Mouse (Mus musculus) cerebellum, adult 8-10 months (tissue): ENCODE results near the gene Rprd2.
A peak's percentile ranks its signal among the peaks of the same experiment; 100 is the strongest.
"Not testable (repeated sequence)": the region's sequence is repeated elsewhere in the genome, so short reads cannot be mapped to it uniquely, and the experiment has no call there.

Experiments used
- DNase-seq: peaks from one replicate; pipeline ENCODE4 v3.0.0; 2022

Rprd2 gene

DNA sequence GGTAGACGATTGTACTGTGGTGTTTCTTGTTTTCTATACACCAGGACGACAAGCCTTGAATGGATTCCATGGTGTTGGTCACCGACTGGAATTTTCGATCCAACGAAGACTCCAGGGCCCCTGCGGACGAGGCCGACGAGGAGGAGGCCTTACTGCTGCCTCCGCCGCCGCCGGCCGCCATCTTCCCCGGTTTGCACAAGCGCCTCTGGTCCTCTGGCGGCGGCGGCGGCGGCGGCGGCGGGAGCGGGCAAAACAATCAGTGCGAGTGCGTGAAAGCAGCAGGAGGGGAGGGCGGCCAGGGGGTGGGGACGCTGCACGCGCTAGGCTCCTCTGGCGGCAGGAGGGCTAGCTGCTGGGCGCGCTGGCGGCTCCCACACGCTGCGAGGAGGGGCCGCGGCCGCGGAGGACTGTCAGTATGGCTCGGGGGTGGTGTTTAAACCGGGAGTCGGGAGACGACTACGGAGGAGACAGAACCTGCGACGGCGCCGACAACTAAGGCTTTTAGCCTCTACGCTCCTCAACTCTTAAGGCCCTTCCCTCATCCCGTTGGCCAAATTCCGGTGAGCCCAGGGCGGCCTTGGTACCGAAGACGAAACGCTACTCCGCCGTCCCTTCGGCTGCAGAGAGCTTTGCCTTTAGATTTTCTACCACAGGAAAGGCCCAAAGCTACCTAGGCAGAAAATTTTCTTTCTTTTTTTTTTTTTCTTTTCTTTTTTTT, at the start of gene Rprd2:
Rprd2 (minus strand) TSS at position 293 of the 718 bp plus-strand sequence.
- peak; percentile 77 for DNase-seq

DNA sequence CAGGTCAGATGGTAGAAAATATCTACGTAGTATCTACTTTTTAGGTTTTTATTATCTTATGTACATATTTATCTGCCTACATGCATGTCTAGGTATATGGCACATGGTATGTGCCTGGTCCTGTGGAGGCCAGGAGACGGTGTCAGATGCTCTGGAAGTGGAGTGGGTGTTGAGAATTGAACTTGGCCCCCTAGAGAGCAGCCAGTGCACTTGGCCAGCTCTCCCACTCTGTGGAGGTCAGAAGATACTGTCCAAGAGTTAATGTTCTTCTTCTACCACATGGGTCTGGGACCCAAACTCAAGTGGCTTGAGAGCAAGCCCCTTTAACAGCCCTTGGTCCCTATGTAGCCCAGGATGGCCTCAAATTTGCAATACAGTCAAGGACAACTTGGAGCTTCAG, 48.7 kb upstream of the Rprd2 start:
- no peak for DNase-seq

DNA sequence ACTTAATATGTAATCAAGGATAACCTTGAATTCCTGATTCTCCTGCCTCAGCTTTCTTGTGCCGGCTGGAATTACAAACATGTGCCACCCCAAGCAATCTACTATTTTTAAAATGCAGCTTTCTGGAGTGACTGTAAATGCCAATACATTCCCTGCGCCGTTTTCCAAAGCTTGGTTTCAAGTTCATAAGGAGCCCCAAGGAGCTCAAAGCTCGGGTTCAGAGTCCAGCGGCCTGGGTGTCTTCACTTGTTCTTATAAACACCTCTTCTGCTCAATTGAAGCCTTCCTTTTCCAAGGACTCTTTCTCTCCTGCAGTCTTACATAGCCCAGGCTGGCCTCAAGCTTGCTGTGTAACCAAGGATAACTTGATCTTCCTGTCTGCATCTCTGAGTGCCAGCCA, 47.4 kb upstream of the Rprd2 start:
- DNase-seq = no peak

GRCm38 (mm10) chr3:95865571-95865970, 46.9 kb upstream of the Rprd2 start:
- DNase-seq = no peak

- no peak for DNase-seq
These were observed 46.4 kb upstream of the Rprd2 start for GRCm38 (mm10) chr3:95865050-95865449.

GRCm38 (mm10) chr3:95863578-95863977, 44.9 kb upstream of the Rprd2 start:
- DNase-seq = no peak

DNA sequence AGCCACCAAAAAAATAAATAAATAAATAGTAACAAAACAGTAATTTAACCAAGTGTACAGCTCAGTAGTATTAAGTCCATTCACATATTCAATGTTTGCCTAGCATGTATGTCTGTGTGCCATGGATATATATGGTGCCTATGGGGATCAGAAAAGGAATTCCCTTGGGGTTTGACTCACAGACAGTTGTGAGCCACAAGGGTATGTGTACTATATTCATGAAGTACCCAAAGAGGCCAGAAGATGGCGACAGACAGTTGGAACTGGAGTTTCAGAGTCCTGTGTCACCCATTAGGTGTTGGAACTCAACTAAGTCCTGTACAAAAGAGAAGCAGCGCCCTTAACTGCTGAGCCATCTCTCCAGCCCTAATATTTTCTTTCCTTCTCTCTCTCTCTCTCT, 43.1 kb upstream of the Rprd2 start:
- peak; percentile 63 for DNase-seq

- DNase-seq = no peak
These were observed 42.6 kb upstream of the Rprd2 start for GRCm38 (mm10) chr3:95861216-95861615.

DNA sequence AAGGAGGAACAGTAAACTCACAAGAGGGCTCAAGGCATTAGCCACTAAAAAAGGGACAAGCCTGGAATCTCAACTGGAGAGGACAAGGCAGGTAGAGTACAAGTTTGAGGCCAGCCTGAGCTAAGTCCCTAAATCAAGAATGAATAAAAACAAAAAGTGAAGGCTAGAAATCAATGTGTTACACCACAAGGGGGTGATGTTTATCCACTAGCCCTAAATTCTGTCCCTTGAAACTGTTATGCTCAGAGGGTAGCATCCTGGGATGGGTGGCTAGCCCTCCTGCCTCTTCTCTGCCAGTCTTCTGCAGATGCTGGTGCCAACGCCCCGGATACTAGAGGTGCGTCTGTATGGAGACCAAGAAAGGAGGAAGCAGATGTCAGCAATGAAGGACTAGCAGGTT, 41.7 kb upstream of the Rprd2 start:
- no peak for DNase-seq

GRCm38 (mm10) chr3:95858278-95858677, 39.6 kb upstream of the Rprd2 start:
- not testable (repeated sequence) for DNase-seq

- not testable (repeated sequence) for DNase-seq
These were observed 38.4 kb upstream of the Rprd2 start for GRCm38 (mm10) chr3:95857050-95857449.

DNA sequence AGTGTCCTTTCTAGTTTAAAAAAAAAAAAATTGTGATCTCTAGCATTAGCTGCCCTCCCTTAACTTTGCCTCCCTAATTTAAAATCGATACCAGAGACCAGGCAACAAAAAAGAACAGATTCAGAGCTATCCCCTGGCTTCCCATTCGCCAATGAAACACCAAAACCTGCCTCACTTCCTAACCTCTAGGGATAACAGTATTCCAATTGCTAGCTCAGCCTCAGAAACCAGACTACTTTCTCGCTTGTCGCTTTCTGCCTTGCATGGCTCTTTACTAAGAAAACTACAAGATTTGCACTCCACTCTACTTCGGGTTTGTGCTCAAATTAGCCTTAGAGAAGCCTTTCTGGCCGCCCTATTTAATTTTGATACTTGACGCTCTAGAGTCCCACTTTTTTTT, 37.5 kb upstream of the Rprd2 start:
- DNase-seq = no peak

DNA sequence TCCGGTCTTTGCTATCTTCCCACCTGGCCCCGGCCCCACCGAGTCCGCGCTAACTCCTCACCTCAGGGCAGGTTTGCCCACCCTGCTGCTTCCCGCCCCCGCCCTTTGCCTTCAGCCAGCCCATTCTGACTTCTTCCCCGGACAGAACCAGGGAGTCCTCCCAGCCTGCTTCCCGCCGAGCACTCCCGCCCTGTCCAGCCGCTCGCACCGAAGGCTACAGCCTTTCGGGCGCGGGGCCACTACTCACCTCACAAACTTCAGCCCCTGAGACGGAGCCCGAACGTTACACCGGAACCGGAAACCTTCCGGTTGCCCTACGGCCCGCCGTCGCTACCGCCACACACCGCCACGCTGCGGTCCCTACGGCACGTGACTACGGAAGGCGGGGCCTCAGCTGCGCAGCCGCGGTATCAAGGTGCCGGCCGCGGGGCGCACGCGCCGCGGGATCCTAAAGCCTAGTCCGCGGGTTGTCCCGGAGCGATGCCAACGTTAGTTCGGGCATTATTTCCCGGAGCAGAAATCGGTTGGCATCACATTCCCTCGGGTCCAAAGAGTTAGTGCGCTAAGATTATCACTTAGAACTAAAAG, 36.9 kb upstream of the Rprd2 start, which contains the start of gene Prpf3:
Prpf3 (minus strand) TSS at position 384 of the 588 bp plus-strand sequence.
- peak; percentile 92 for DNase-seq

GRCm38 (mm10) chr3:95851317-95851716, 32.7 kb upstream of the Rprd2 start:
- no peak for DNase-seq

DNA sequence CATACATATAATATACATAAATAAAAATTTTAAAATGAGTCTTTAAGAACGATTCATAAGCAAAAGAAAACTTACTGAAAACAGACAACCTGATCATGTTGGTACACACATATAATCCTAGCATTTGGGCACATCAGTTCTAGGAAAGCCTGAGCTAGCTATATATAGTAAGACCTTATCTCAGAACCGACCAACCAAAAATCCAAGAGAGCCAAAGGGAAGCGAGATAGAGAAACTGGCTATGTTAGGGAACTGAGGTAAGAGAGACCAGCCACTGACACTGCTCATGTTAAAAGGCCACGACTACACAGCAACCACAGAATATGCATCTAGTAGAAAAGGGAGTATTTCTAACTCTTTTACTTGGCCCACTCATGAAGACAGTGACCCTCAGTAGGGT, 31.9 kb upstream of the Rprd2 start:
- no peak for DNase-seq

DNA sequence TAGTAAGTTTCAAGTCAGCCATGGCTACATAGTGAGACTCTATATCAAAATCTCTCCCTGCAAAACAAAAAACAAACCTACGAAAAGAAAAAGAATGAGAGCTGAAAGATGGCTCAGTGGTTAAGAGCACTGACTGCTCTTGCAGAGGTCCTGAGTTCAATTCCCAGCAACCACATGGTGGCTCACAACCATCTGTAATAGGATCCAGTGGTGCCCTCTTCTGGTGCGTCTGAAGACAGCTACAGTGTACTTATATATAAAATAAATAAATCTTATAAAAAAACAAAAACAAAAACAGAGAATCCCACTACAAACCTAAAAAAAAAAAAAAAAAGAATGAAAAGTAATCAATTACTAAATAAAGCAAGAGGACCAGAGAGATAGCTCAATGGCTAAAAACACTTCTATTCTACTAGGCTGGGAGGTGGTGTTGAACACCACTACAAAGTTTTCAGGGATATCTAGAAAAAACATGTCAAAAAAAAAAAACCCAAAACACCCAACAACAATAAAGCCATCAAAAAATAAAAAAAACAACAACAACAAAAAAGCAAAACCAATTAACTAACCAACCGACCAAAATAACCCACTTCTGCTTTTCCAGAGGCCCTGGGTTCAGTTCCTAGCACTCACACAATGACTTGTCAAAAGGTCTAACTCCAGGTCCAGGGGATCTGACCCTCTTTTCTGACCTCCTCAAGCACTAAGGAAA, 24.0 kb upstream of the Rprd2 start:
- DNase-seq = no peak

DNA sequence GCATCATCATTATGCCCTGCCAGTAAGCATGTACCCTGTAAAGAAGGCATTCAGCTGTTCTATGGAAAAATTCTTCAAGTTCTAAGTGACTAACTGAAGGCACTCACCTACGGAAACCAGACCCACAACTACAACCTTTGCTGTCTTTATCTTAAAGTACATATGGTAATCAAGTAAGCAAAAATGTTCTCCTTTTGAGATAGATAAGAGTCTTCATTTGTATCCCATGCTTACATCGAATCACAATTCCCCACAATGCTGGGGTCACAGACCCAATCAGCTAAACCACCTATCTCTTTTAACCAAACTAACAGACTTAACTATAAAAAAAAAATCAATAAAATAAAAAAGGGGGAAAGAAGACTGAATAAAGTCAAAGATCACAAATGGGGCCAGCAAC, 20.6 kb upstream of the Rprd2 start:
- DNase-seq = no peak

- DNase-seq = no peak
These were observed 10.4 kb upstream of the Rprd2 start for GRCm38 (mm10) chr3:95829053-95829452.

- no peak for DNase-seq
These were observed 7.6 kb upstream of the Rprd2 start for GRCm38 (mm10) chr3:95826275-95826674.

GRCm38 (mm10) chr3:95820046-95821010, 1.7 kb upstream of the Rprd2 start:
- DNase-seq = no peak

GRCm38 (mm10) chr3:95819351-95819985, 805 bp upstream of the Rprd2 start:
- peak; percentile 99 for DNase-seq

- peak; percentile 67 for DNase-seq
These were observed 594 bp downstream of the Rprd2 start for GRCm38 (mm10) chr3:95818026-95818511.
